Mouse (Mus musculus) liver, postnatal 0 days (tissue): ENCODE data around the gene Gm20388.

ENCODE experiments used
- CTCF ChIP-seq: sonication (generic); IDR thresholded peaks from 2 replicates; pipeline ENCODE4 v1.5.1; 2016; ENCODE audit warnings: antibody characterized with exemption, low read depth
- EP300 ChIP-seq: IDR thresholded peaks from 2 replicates; pipeline ENCODE4 v1.6.1; 2016; ENCODE audit warnings: antibody characterized with exemption, low read depth, mild to moderate bottlenecking

DNA sequence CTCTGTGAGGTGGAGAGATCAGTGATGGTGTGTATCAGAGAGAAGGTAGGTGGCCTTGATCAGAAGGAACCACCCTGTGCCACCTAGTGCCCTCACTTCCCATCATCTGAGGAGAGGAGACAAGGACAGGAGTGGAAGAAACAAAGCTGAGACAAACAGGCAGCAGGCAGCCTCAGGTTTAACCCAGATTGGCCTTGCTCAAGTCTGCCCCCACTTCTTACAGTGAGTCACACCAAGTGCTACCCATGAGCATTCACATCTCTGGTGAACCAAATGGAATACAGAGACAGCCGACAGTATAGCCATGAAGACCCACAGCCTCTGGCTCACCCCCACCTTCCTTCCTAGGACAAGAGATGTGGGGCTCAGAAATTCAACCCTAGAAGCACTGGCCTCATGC is 3848.3 kb downstream of the Gm20388 start:
- TF ChIP-seq CTCF (no peak), EP300 (no peak)
